Mouse (Mus musculus): ENCODE results near the gene Vstm2l.

Gene Vstm2l

DNA sequence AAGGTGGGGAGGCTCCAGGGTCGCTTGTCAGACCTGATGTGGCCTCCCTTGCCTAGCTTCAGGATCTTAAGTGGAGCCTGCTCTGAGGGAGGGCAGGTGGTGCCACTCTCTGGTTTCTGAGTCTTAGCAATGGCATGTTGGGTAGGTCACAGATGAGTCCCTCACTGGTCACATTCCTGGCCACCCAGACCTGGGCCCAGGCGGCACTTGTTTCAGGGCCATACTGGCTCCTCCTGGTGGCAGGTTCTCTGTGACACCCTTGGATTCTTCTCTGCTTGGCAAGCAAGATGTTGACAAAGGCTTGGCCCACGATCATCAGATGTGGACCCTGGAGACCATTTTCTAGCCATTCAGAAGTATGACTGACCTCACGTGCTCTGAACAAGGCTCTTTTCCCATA lies 18.2 kb downstream of the Vstm2l start:
- no peak for DNase-seq (ENCODE audit: low spot score)

GRCm38 (mm10) chr2:157935444-157936171 lies 21.2 kb downstream of the Vstm2l start:
- DNase-seq (ENCODE audit: low spot score) = no peak

GRCm38 (mm10) chr2:157936676-157937075 lies 22.2 kb downstream of the Vstm2l start:
- DNase-seq (ENCODE audit: low spot score) = no peak

DNA sequence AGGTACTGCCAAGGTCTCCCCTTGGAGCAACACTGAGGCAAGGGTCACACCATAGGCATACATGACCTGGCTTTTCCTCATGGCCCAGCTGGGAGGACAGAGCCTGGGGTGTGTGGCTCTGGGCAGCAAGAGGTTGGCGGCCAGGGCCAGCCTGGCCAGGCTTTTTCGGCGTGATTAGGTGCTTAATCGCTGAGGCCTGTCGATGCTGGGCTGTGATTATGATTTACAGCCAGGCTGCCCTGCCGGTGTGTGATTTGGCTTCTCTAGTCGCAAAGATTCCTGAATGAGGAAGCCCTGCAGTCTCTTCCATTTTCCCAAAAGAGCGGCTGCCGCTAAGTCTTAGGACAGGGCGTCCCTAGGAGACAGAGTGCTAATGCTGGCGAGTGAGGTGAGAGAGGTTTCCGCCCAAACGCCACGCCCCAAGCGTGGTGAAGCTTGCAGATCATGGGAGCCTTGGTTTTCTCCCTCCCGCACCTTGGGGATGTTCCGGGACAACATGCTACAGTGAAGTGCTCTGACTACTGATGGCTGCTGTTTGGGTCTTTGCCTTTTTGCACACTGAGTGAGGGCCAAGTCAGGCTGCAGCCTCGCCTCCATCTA lies 26.2 kb downstream of the Vstm2l start:
- no peak for DNase-seq (ENCODE audit: low spot score)

DNA sequence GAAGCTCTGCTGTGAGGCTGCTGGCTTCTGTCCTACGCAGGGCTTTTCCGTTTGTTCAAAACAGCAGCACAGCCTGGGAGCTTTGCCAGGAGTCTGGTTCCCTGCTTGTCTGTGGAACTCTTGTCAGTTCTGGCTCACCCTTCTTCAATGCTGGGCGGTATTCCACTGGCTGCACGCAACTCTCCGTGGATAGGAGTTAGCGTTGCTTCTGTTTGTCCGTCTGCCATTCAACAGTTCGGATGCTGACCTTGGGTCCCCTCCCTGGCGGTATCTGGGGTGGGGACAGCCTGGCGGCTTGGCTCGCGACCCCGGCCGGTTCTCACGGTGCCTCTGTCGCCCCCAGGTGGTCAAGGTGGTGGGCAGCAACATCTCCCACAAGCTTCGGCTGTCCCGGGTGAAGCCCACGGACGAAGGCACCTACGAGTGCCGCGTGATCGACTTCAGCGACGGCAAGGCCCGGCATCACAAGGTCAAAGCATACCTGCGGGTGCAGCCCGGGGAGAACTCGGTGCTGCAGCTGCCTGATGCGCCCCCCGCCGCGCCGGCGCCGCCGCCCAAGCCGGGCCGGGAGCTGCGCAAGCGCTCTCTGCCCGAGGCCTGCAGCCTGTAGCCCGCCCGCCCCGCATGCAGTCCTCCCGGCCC lies 29.2 kb downstream of the Vstm2l start:
- DNase-seq (ENCODE audit: low spot score) = peak; percentile 85

GRCm38 (mm10) chr2:157944156-157944893 lies 29.9 kb downstream of the Vstm2l start:
- DNase-seq (ENCODE audit: low spot score) = no peak

DNA sequence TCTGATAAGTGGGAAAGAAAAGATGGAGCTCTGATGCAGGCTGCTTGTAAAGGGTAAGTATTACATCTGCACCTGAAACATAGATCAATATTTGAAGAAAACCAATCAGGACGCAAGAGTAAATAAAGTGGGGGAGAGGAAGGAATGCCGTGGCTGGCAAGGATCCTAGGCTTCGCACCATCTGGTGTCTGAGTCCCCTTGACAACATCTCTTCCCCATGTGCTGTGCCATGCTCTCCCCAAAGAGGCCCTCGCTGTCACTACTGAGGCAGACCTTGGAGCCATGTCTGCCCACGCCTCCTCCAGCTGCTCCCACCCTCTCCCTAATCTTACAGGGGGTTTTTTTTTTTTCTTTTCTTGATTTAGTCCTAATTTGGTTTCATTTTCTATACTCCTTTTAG lies 39.5 kb downstream of the Vstm2l start:
- DNase-seq (ENCODE audit: low spot score) = no peak

DNA sequence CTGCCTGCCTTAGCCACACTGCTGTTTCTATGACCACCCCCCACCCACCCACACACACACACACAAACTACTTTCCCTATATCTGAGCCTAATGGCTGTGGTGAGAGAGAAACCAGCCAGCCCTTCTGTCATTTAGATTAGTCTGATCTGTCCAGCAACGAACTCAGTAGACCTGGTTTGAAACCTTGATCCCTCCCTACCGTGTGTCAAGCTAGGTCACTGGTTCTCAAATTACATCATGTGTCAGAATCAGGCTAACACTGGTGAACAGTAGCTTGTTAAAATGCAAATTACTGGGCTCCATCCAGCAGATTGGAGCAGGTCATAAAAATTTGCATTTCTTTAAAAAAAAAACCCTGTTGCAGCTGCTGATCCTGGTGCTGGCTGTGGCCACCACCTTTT lies 43.3 kb downstream of the Vstm2l start:
- DNase-seq (ENCODE audit: low spot score) = no peak

GRCm38 (mm10) chr2:157967856-157968255 lies 53.4 kb downstream of the Vstm2l start:
- no peak for DNase-seq (ENCODE audit: low spot score)

DNA sequence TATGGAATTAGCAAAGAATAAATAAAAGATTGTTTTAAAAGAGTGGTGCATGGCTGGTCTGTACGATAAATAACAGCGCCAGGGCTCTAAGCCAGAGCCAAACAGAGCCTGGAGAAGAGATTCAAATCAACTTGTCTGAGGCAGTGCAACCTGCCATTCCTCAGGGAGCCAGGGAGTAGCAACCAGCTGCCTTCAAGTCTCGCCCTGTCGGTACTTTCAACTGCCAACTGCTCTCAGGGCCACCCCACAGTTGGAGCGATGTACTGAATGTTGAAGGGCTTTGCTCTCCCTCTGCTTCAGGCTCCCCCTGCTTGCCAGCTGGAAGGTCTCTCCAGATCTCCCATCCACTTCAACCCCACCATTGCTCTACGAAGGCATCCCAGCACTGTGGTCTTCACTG lies 55.7 kb downstream of the Vstm2l start:
- DNase-seq (ENCODE audit: low spot score) = no peak

GRCm38 (mm10) chr2:157970669-157971068 lies 56.2 kb downstream of the Vstm2l start:
- peak; percentile 85 for DNase-seq (ENCODE audit: low spot score)

- peak; percentile 48 for DNase-seq (ENCODE audit: low spot score)
These were observed 60.4 kb downstream of the Vstm2l start for GRCm38 (mm10) chr2:157974604-157975501.

DNA sequence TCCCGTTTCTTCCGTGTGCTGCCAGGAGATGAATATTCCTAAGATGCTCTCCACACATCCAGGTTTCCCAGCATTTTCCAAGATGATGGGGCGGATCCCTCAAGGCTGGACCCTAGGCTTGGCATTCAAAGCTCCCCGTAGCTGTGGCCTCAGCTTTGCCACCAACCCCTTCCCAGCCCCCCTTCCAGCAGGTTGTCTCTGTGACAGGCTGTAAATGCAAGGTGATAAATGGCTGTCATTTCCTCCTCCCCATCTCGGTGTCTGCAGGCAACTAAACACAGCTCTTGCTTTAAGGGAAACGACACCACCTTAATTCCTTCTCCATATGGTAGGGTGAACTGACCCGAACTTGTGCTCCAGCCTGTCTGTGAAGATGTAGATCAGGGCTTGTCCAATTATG lies 61.1 kb downstream of the Vstm2l start:
- DNase-seq (ENCODE audit: low spot score) = no peak

GRCm38 (mm10) chr2:157979241-157979640 lies 64.8 kb downstream of the Vstm2l start:
- no peak for DNase-seq (ENCODE audit: low spot score)

DNA sequence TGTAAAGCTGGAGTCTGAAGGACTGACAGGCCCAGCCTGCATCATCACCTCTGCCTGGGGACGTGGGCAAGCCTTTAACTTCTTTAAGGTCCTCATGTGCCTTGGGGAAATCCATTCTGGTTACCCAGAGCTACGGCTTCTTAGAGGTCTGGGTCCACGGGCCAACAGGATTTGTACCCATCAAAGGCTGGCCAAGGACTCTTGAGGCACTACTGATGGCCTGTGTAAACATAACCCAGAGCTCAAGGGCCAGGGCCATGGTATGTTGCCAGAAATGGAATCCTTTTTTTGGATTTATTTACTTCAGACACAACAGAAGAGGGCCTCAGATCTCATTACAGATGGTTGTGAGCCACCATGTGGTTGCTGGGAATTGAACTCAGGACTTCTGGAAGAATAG lies 68.3 kb downstream of the Vstm2l start:
- DNase-seq (ENCODE audit: low spot score) = no peak

GRCm38 (mm10) chr2:157983276-157983675 lies 68.8 kb downstream of the Vstm2l start:
- no peak for DNase-seq (ENCODE audit: low spot score)

DNA sequence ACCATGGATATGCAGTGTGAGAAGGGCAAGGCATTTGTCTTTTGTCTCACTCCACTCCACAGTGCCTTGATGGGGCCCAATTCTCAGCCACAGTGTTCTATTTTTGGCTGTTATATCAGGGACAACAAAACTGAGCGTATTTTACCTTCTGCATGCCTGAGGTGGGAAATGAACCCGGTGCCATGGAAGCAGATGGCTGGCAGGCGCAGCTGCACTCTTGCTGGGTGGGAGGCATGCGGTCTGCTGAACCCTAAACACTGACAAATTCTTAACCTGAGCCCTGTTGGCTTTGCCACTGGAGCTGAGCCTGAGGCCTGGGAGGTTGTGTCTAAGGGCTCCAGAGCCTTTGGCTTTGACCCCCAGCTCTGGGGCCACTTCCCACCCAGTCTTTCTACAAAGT lies 71.2 kb downstream of the Vstm2l start:
- no peak for DNase-seq (ENCODE audit: low spot score)

- DNase-seq (ENCODE audit: low spot score) = no peak
These were observed 71.8 kb downstream of the Vstm2l start for GRCm38 (mm10) chr2:157986235-157986634.

DNA sequence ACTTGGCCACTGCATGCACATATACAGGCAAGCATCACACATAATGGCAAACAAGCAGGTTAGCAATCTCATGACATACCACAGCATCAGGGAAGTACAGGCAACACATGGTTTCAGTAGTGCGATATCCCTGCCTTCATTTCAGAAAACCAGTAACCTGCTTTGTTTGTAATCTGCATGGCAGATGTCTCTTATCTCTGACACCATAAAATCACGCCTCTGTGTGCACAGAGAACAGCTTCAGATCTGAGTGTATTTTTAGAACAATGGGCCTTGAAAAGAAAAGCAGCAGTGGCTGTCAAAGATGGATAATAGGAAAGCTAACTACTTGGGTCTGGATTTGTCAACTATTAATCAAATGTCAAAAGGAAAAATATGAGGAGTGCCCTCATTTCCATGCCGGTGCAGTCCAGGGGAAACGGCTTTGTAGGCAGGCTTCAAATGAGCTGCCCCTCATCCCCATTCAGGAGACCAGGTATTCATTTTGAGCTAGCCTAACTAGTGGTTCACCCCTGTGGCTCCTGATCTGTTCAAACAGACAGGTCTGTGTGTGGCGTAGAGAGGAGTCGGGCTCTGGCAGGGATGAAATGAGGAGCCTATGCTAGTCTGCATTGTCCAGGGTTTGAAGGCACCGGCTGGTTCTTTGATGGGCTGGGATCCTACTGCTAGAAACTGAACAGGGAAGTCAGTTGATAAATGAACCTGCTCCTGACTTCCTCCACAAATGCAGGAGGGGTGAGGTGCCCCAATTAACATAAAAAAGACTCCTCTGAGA lies 74.2 kb downstream of the Vstm2l start:
- no peak for DNase-seq (ENCODE audit: low spot score)

DNA sequence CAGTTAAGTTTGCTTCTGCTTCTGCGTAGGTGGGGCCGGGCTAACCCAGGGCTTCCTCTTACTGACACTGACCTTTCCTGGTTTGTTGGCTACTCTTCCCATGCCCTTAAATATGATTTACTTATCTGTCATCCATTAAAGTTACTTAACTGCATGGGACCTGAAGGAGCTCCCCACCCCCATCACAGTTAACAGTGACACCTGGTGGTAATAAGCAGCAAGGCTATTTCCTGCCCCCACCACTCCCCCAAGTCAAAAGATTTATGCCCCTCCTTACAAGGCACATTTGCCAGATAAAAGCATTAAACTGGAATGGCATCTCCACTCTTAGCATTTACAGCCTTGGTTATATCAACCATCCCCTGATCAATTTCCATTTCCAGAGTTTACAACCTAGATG lies 75.5 kb downstream of the Vstm2l start:
- DNase-seq (ENCODE audit: low spot score) = peak; percentile 36

GRCm38 (mm10) chr2:157991026-157991425 lies 76.6 kb downstream of the Vstm2l start:
- no peak for DNase-seq (ENCODE audit: low spot score)
